Mouse (Mus musculus): Measurements from ENCODE around the gene Necab2.

The Necab2 gene
- long read RNA-seq, experiment 1, transcript Necab2-201 (13 exons, 1,976 nt) = major isoform, 11 of 13 reads
- long read RNA-seq, experiment 1, partial matches to known transcripts = 2 of 13 reads
- long read RNA-seq, experiment 1, other reads (novel, unspliced or antisense) = 0 of 13 reads
- long read RNA-seq, experiment 2, transcript Necab2-201 (13 exons, 1,976 nt) = major isoform, 8 of 8 reads
- long read RNA-seq, experiment 2, partial matches to known transcripts = 0 of 8 reads
- long read RNA-seq, experiment 2, other reads (novel, unspliced or antisense) = 0 of 8 reads

DNA sequence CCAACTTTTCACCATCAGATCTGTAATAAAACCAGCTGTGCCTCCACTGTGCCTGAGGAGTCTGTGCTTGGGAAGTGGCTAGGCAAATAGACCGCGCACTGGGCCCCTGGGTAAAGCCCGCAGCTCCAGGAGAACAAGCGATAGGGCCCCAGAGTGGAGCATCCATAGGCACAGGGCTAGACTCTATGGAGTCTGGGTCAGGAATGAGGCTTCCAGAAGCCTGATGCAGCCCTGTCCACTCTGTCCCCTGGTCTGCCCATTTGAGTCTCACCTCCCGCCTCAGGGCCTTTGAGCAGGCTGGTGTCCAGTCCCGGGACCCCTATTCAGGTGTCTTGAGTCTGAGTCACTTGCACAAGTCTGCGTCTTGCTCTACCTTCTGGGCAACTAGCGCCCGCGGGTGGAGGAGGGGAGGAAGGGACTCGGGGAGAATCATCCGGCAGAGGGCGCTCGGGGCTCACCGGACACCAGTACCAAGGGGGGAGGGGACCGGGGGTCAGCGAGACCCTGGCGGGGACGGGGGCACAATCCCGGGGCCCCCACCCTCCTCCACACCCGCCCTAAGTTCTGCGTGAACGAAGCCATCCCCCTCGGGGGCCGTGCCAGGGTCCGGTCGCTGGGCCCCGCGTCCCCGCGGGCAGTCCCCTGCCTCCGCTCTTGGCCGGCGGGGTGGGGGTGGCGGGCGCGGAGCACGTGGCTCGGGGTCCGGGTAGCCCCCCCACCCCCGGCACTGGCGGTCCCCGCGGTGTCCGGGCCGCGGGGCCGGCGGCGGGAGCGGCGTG, at the start of gene Necab2:
Necab2 (plus strand) TSS at position 509 of the 779 bp plus-strand sequence.
- intact Hi-C loops (cut with DNase I) = loop anchor here (5.0 kb wide), 2 partner anchors 71 to 156 kb away; no protein-coding TSS in a partner anchor

GRCm38 (mm10) chr8:119398558-119398957, 48.0 kb upstream of the Necab2 start:
- intact Hi-C loops (cut with DNase I) = no loop called here

DNA sequence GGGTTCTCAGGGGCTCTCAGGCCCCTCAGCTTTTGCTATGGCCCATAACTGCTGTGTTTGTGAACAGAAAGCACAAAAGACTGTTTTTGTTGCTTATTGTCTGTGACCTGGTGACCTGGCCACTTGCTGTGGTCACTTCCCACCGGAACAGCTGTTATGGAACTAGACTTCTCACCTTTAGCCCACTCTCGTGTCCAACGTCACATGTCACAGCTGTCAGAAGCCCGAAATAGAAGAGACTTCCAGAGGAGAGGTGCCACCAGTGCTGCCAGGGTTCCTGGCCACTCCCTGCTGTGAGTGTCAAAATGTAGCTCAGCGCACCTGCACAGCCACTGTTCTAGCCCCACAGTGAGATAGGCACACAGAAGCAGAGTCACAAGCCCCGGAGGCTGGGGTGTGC, 47.3 kb upstream of the Necab2 start:
- intact Hi-C loops (cut with DNase I) = no loop called here

DNA sequence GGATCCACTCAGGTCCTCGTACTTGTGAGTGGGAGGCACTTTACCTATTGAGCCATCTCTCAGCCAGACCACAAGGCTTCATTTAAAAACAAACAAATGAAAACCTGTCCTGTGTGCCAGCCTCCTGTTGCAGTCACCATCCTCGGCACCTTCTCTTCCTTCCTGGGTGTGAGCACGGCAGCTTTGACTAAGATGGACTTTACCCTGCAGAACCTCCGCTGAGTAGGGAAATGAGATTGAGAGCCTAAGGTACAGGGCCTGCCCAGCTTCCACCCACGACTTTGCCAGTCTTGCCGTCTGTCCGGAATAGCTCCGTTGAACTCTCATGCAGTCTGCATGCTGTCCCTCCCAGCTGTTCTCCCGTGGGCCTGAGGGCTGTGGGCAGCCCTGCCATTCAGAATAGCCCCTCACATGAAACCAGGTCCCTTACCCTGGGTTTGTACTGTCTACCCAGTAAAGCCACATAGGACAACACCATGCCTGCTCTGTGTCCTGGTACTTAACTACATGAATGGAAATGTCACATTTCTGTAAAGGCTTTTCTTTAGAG, 46.3 kb upstream of the Necab2 start:
- intact Hi-C loops (cut with DNase I) = no loop called here

DNA sequence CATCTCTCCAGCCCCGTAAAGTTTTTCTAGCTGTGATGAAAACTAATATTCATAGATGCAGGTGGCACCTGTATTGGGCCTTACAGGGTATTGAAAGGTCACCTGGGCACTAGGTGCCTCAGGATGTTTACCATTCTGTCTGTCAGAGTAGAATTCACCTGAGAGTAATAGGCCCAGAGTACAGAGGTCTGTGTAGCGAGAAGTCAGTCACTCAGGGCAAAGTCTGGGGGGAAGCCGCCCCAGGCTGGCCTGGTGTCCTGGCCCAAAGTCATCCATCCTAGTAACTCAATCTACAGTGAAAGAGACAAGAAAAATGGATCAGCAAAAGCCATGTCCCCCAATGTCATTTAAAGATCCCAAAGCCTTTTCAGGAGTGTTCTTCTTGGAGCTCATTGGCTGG, 45.6 kb upstream of the Necab2 start:
- intact Hi-C loops (cut with DNase I) = no loop called here

GRCm38 (mm10) chr8:119403912-119404311, 42.6 kb upstream of the Necab2 start:
- intact Hi-C loops (cut with DNase I) = no loop called here

DNA sequence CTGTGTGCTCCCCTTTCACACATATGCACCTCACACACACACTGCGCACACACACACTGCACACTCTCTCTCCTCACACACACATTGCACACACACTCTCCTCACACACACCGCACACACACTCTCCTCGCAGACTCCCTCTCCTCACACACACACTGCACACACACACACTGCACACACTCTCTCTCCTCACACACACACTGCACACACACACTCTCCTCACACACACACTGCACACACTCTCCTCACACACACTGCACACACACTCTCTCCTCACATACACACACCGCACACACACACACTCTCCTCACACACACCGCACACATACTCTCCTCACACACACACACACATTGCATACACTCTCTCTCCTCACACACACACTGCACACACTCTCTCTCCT, 41.9 kb upstream of the Necab2 start:
- intact Hi-C loops (cut with DNase I) = loop anchor here (5.0 kb wide), 1 partner anchor 103 kb away; no protein-coding TSS in a partner anchor

GRCm38 (mm10) chr8:119408311-119408710, 38.2 kb upstream of the Necab2 start:
- intact Hi-C loops (cut with DNase I) = loop anchor here (5.0 kb wide), 1 partner anchor 99 kb away; no protein-coding TSS in a partner anchor

- intact Hi-C loops (cut with DNase I) = loop anchor here (1.0 to 10.0 kb wide), 3 partner anchors 25 to 193 kb away; partner anchors contain the start of gene Taf1c
Observed at GRCm38 (mm10) chr8:119412037-119412734, 34.3 kb upstream of the Necab2 start.

- intact Hi-C loops (cut with DNase I) = loop anchor here (1.0 to 10.0 kb wide), 3 partner anchors 24 to 192 kb away; partner anchors contain the start of gene Taf1c
Observed at GRCm38 (mm10) chr8:119412735-119413498, 33.6 kb upstream of the Necab2 start.

DNA sequence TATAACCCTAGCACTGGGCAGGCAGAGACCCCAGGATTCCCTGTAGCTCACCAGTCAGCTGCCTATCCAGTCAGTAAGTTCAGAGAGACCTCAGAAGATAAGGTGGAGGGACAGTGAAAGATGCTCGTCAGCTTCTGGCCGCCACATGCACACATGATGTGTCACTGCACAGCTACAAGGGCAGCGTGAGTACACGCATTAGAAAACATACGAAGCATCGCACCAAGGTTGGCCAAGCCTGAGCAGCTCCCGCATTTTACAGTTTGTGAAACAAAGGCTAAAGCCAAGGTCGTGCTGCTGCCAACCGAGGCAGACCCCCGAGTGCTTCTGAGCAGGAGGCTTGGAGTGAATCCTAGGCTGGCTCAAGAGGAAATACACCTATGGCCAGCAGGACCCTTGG, 32.9 kb upstream of the Necab2 start:
- intact Hi-C loops (cut with DNase I) = loop anchor here (2.0 to 10.0 kb wide), 2 partner anchors 23 to 191 kb away; partner anchors contain the start of gene Taf1c

DNA sequence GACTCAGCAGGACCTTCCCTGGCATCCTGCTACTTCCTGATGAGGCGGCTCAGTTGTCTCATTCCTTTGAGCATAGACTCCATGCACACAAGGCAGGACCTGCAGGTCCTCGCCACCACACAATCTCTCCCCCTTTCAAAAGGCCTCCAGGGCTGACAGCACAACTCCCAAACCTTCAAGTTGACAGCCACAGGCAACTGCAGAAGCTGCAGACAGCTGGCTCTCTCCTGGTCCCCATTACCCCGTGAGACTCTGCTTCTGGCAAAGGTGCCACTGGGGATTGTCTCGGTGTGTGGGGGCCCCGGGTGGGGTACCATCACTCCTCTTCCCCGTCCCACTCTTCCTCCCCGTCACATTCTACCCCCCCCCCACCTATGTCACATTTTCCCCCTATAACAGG, 26.2 kb upstream of the Necab2 start:
- intact Hi-C loops (cut with DNase I) = no loop called here

GRCm38 (mm10) chr8:119421603-119422122, 24.9 kb upstream of the Necab2 start:
- intact Hi-C loops (cut with DNase I) = no loop called here

- intact Hi-C loops (cut with DNase I) = no loop called here
Observed at GRCm38 (mm10) chr8:119422123-119422711, 24.3 kb upstream of the Necab2 start.

DNA sequence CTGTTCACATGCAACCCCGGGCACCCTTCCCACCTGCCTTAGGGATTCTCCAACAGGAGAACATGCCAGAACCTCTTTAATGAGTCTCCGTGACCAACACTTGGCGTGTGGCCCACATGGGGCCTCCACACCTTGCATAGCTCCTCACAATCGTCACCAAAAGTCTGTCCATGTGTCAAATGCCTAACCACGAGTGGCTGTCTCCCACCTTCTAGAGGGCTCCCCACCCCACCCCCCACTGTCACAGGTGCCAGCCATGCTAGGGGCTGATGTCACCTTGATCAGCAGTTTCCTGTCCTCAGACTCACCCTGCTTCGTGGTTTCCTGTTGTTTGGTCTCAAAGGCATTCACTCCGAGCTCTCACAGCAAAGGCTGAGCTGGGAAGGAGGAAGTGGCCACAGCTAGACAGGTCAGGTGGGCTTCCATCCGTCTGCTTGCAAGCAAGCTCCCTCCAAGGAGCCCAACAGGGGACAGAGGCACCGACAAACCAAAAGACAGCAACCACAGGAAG, 22.8 kb upstream of the Necab2 start:
- intact Hi-C loops (cut with DNase I) = no loop called here

DNA sequence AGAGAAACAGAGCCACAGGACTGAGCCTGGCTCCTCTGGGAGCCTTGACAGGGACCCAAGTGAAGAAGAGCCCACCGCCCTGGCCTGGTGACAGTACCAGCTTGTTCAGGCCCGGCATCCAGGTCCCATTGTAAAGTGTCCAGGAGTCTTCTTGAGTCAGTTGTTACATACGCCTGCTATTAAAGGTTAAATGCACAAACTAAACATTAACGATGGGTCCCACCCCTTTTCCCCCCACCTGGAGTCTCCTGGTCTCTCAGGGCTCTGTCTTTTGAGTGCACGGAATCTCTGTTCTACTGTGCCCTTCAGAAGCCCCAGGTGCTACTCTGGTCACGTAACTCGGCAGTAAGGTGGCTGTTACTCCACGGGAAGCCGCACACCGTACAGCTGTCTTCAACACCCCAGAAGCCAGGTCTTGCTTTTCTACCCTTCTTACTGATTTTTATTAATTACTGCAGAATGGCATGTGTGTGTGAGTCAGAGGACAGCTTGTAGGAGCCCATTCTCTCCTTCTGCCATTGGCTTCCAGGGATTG, 22.3 kb upstream of the Necab2 start:
- intact Hi-C loops (cut with DNase I) = no loop called here

GRCm38 (mm10) chr8:119424740-119425139, 21.8 kb upstream of the Necab2 start:
- intact Hi-C loops (cut with DNase I) = no loop called here

GRCm38 (mm10) chr8:119425533-119425932, 21.0 kb upstream of the Necab2 start:
- intact Hi-C loops (cut with DNase I) = no loop called here

GRCm38 (mm10) chr8:119426069-119426735, 20.3 kb upstream of the Necab2 start:
- intact Hi-C loops (cut with DNase I) = no loop called here
